In the genomic region with DNA sequence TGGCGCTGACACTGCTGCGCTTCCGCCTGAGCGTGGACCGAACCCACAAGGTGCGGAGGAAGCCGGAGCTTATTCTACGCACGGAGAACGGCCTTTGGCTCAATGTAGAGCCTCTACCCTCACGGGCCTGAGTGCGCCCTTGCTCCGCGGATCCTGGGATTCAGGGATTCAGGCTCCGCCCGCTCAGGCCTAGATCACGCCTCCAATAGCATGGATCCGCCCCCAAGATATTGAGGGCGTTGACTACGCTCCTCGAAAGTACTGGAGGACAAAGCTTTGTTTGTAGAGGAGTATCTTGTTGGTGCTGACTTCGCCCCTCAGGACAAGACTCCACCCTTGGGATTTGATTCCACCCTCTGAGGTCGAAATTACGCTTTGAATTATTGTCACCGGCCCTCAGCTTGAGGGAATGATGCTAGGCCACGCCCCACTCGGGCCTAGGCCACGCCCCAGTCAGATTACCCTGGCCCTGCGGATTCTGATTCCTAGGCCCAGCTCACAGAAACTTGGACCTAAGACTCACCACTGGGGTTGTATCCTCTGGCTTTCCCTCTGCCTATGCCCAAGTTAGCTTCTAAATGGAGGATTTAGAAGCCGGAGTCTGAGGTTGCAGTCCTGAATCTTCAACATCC, we compare ENCODE assay signal across 8 mouse cellular contexts. TPM values are rescaled to one million over a fixed set of nuclear protein-coding genes. Genes with fewer than 3 reads are reported as not detected.
DNase-seq lines count a peak whose midpoint lies in the region; ATAC-seq lines count a peak whose summit lies in the region.

No protein-coding gene starts in this region.

- no peaks in the 10 kb centered on the region for H3K36me3 ChIP-seq in heart, embryonic 12.5 days
- no peaks in the 10 kb centered on the region for H3K36me3 ChIP-seq in kidney, embryonic 14.5 days (ENCODE audit: control insufficient read depth, insufficient read depth, low read length)

- H3K27me3 ChIP-seq in heart, embryonic 12.5 days (replicated peaks), result peaks cover 15% of the 10 kb centered on the region
- H3K27me3 ChIP-seq in kidney, embryonic 14.5 days (ENCODE audit: control insufficient read depth, insufficient read depth, low read length), result no peaks in the 10 kb centered on the region

- H3K4me1 ChIP-seq in heart, embryonic 12.5 days (replicated peaks), result peaks cover 5% of the 10 kb centered on the region; the same call in 1 of the 2 replicates
- no peaks in the 10 kb centered on the region for H3K4me1 ChIP-seq in kidney, embryonic 14.5 days (ENCODE audit: control insufficient read depth, insufficient read depth, low read length)

- ATAC-seq in heart, embryonic 12.5 days (ENCODE audit: insufficient number of reproducible peaks, low FRiP score), result peak; percentile 58; the same call in 1 of the 2 replicates
- ATAC-seq in kidney, embryonic 14.5 days (ENCODE audit: low FRiP score, low TSS enrichment), result peak; percentile 86

- WGBS in heart, embryonic 12.5 days, result 10% methylated on average over 30 of the region's 30 CpGs
- 12% methylated on average over 30 of the region's 30 CpGs for WGBS in kidney, embryonic 14.5 days

- H3K9me3 ChIP-seq in heart, embryonic 12.5 days (replicated peaks), result 0 out of 2 replicates have a peak, but pooled peaks cover 4% of the 10 kb centered on the region
- no peaks in the 10 kb centered on the region for H3K9me3 ChIP-seq in kidney, embryonic 14.5 days (ENCODE audit: control insufficient read depth, low read length)

- peak overlapping the region; percentile 36 for H3K4me3 ChIP-seq in heart, embryonic 12.5 days
- H3K4me3 ChIP-seq in kidney, embryonic 14.5 days (ENCODE audit: low read length), result peak overlapping the region; percentile 31

- no peak overlapping the region for H3K9ac ChIP-seq in heart, embryonic 12.5 days
- H3K9ac ChIP-seq in kidney, embryonic 14.5 days (ENCODE audit: low read depth, low read length), result no peak overlapping the region

- peak; percentile 16 for DNase-seq in cerebellum, adult 18-20 months
- DNase-seq in cerebellum, postnatal 4 days (ENCODE audit: low spot score in 2 of 2), result no peak
- DNase-seq in embryo, embryonic 9.5 days (ENCODE audit: extremely low spot score), result peak; percentile 65
- DNase-seq in lung, postnatal 10 days, result peak; percentile 65
- peak; percentile 81 for DNase-seq in retina, postnatal 1 day
- DNase-seq in right cerebral cortex, adult 18-20 months, result no peak

- H3K27ac ChIP-seq in heart, embryonic 12.5 days (ENCODE audit: poor library complexity, severe bottlenecking), result no peak overlapping the region
- no peak overlapping the region for H3K27ac ChIP-seq in kidney, embryonic 14.5 days (ENCODE audit: low read depth, low read length)

- peak overlapping the region; percentile 67 for H3K4me2 ChIP-seq in heart, embryonic 12.5 days
- peak overlapping the region; percentile 48 for H3K4me2 ChIP-seq in kidney, embryonic 14.5 days (replicated peaks; ENCODE audit: low read depth, low read length)

RNA-seq across cellular contexts. Expression of a gene that starts 13.4 kb away (rescaled TPM):
- polyA plus RNA-seq in heart, embryonic 12.5 days (2016; fragmentation: Nextera tagmentation; extraction: Ambion mirVana), result 6.1 and 7.1 TPM in 2 replicates
- polyA plus RNA-seq in kidney, embryonic 14.5 days (2014; fragmentation: Nextera tagmentation; extraction: Ambion mirVana), result 6.9 and 7.3 TPM in 2 replicates

RNA-seq across cellular contexts. Expression of a gene that starts 39.9 kb away (rescaled TPM):
- 0.26 and 0.42 TPM in 2 replicates for polyA plus RNA-seq in heart, embryonic 12.5 days (2016; fragmentation: Nextera tagmentation; extraction: Ambion mirVana)
- polyA plus RNA-seq in kidney, embryonic 14.5 days (2014; fragmentation: Nextera tagmentation; extraction: Ambion mirVana), result 0.63 and 0.72 TPM in 2 replicates

RNA-seq across cellular contexts. Expression of a gene that starts 43.9 kb away (rescaled TPM):
- polyA plus RNA-seq in heart, embryonic 12.5 days (2016; fragmentation: Nextera tagmentation; extraction: Ambion mirVana), result 18.3 and 19.2 TPM in 2 replicates
- 15.3 and 15.9 TPM in 2 replicates for polyA plus RNA-seq in kidney, embryonic 14.5 days (2014; fragmentation: Nextera tagmentation; extraction: Ambion mirVana)

Comparison
In these comparisons a context has a peak if more than half of its experiments do, and no peak if none do; other contexts are left out.
1. DNase-seq: peak in cerebellum, adult 18-20 months (2 of 2), embryo, embryonic 9.5 days (single experiment), lung, postnatal 10 days (single experiment) and retina, postnatal 1 day (single experiment); none in cerebellum, postnatal 4 days (0 of 2) and right cerebral cortex, adult 18-20 months (single experiment).